Mouse (Mus musculus) erythroblast, embryonic 14.5 days (primary cell): Measurements from ENCODE around the gene 1810049J17Rik.

Source experiments
- GATA1 ChIP-seq: IDR thresholded peaks from 2 replicates; pipeline ENCODE4 v1.6.1; 2012; ENCODE audit warnings: low read length, inconsistent platforms, mixed read lengths
- TAL1 ChIP-seq: IDR thresholded peaks from 3 replicates; pipeline ENCODE4 v1.6.1; 2012; ENCODE audit warnings: low read length, inconsistent platforms, mixed read lengths

- TF ChIP-seq TAL1 (no peak), GATA1 (no peak)
These were observed 41.0 kb upstream of the 1810049J17Rik start for GRCm38 (mm10) chr15:12362701-12363040.
